Mouse (Mus musculus) cortical plate, adult 2 months (tissue): ENCODE data around the gene Msh3.

ENCODE experiments used
- CTCF ChIP-seq: fragments of 200-500 bp; IDR thresholded peaks from 2 replicates; pipeline ENCODE4 v1.5.1; 2011; ENCODE audit warnings: mild to moderate bottlenecking, control low read depth, low read length; ENCODE audit not compliant: insufficient read depth; ENCODE audit errors: extremely low read depth
- POLR2A ChIP-seq: fragments of 200-500 bp; IDR thresholded peaks from 2 replicates; pipeline ENCODE4 v1.6.1; 2011; ENCODE audit warnings: mild to moderate bottlenecking, low read length, control low read depth; ENCODE audit not compliant: insufficient read depth; ENCODE audit errors: extremely low read depth

- TF ChIP-seq POLR2A = no peak
- TF ChIP-seq CTCF = no peak
Observed at GRCm38 (mm10) chr13:92237016-92237415, 117.8 kb downstream of the Msh3 start.
